Mouse (Mus musculus) c-Kit-negative CD71-positive TER-119-positive erythroid progenitor cells, embryonic 14.5 days (primary cell): ENCODE results near the gene Gm20696.

Experiments
- DNase-seq: peaks from one replicate; pipeline ENCODE4 v3.0.0-alpha.2; 2013; ENCODE audit warnings: low read depth, low spot score

Gm20696 gene

DNA sequence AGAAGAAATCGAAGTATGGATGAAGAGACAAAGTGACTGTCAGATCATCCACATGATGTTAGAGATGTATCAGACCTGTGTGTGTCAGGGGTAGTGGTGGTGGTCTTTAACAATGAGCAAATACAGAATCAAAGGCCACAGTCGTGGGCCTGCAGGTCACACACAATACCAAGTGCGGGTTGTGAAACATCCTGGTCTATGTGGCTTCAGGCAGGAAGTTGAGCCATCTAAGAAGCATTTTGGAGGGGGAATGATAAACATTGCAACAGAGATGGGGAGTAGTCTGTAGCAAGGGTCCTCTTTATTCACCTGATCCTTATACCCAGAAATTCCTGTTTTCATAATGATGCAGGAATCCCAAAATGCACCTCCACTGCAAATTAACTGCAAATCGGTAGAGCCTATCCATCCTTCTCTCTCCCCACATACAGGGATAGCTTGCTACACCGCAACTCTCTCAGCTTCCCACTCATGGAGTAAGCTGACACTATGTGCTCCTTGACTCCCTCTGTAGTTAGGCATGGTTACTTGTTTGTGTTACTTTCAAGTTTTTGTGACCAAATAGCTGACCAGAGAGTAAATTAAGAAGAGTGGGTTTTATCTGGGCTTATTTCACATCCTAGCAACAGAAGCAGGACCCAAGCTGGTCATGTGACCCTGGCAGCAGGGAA is 454.8 kb downstream of the Gm20696 start:
- no peak for DNase-seq

DNA sequence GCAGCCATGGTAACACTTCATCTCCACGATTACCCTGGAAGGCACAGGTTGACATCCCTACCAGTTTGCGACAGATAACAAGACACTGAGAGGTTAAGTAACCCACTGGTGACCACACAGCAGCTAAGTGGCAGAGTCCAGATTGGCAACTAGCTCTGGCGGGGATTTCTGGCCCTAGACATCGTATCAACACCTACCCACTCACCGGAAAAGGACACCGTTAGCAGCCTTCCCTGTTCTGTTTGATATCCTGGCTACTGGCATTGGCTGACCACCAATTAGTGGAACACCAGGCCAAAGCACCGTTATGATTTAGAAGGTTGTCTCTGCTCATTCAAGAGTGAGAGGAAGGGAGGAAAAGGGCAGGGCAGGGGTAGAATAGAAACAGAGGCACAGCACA is 456.4 kb downstream of the Gm20696 start:
- no peak for DNase-seq
